Mouse (Mus musculus): ENCODE measurements at regions not wholly inside any gene's neighbourhood (a gene's known extent, or its start where the extent isn't known, plus 50 kb on each side); places are given as distances from the start of the nearest gene placed in this dataset.

- DNase-seq (ENCODE audit: low spot score): no peak
- Histone ChIP-seq H3K36me3 (ENCODE audit: control insufficient read depth, insufficient read depth, low read length) (no peaks in the 10 kb centered on the region), H3K9me3 (ENCODE audit: control insufficient read depth, low read length) (no peaks in the 10 kb centered on the region), H3K27ac (ENCODE audit: low read depth, low read length) (no peak overlapping the region), H3K4me1 (replicated peaks; ENCODE audit: control insufficient read depth, insufficient read depth, low read length) (no peaks in the 10 kb centered on the region), H3K27me3 (ENCODE audit: control insufficient read depth, insufficient read depth, low read length) (no peaks in the 10 kb centered on the region), H3K4me2 (replicated peaks; ENCODE audit: low read depth, low read length) (no peak overlapping the region), H3K9ac (ENCODE audit: low read depth, low read length) (no peak overlapping the region), H3K4me3 (ENCODE audit: low read depth, low read length) (no peak overlapping the region)
- WGBS: 74% methylated on average over 5 of the region's 5 CpGs
- ATAC-seq (ENCODE audit: low FRiP score): no peak
Measured at GRCm38 (mm10) chr1:69447276-69447675, 239.8 kb downstream of the Ikzf2 start.

- Histone ChIP-seq H3K27ac (ENCODE audit: low read depth, low read length) (no peak overlapping the region), H3K4me3 (ENCODE audit: low read depth, low read length) (no peak overlapping the region), H3K27me3 (ENCODE audit: control insufficient read depth, insufficient read depth, low read length) (no peaks in the 10 kb centered on the region), H3K4me2 (replicated peaks; ENCODE audit: low read depth, low read length) (no peak overlapping the region), H3K36me3 (ENCODE audit: control insufficient read depth, insufficient read depth, low read length) (no peaks in the 10 kb centered on the region), H3K9ac (ENCODE audit: low read depth, low read length) (no peak overlapping the region), H3K4me1 (replicated peaks; ENCODE audit: control insufficient read depth, insufficient read depth, low read length) (no peaks in the 10 kb centered on the region), H3K9me3 (ENCODE audit: control insufficient read depth, low read length) (no peaks in the 10 kb centered on the region)
- ATAC-seq (ENCODE audit: low FRiP score): no peak
- 71% methylated on average over 4 of the region's 4 CpGs for WGBS
- no peak for DNase-seq (ENCODE audit: low spot score)
Measured at GRCm38 (mm10) chr1:69444722-69445121, 242.3 kb downstream of the Ikzf2 start.

- Histone ChIP-seq H3K4me3 (ENCODE audit: low read depth, low read length) (no peak overlapping the region), H3K36me3 (ENCODE audit: control insufficient read depth, insufficient read depth, low read length) (no peaks in the 10 kb centered on the region), H3K9me3 (ENCODE audit: control insufficient read depth, low read length) (no peaks in the 10 kb centered on the region), H3K27me3 (ENCODE audit: control insufficient read depth, insufficient read depth, low read length) (no peaks in the 10 kb centered on the region), H3K4me1 (replicated peaks; ENCODE audit: control insufficient read depth, insufficient read depth, low read length) (no peaks in the 10 kb centered on the region), H3K4me2 (replicated peaks; ENCODE audit: low read depth, low read length) (no peak overlapping the region), H3K9ac (ENCODE audit: low read depth, low read length) (no peak overlapping the region), H3K27ac (ENCODE audit: low read depth, low read length) (no peak overlapping the region)
- WGBS: 68% methylated on average over 7 of the region's 7 CpGs
- DNase-seq (ENCODE audit: low spot score): no peak
- ATAC-seq (ENCODE audit: low FRiP score): no peak
Measured at GRCm38 (mm10) chr1:69443466-69443865, 243.6 kb downstream of the Ikzf2 start.

- no peak overlapping the region for H3K27ac ChIP-seq (ENCODE audit: low read depth, low read length)
- ATAC-seq (ENCODE audit: low FRiP score) (no peak), DNase-seq (ENCODE audit: low spot score) (no peak)
- H3K4me1 ChIP-seq (replicated peaks; ENCODE audit: control insufficient read depth, insufficient read depth, low read length): no peaks in the 10 kb centered on the region
- H3K36me3 ChIP-seq (ENCODE audit: control insufficient read depth, insufficient read depth, low read length): no peaks in the 10 kb centered on the region
- WGBS: 92% methylated on average over 14 of the region's 14 CpGs
- no peak overlapping the region for H3K9ac ChIP-seq (ENCODE audit: low read depth, low read length)
- no peaks in the 10 kb centered on the region for H3K9me3 ChIP-seq (ENCODE audit: control insufficient read depth, low read length)
- H3K27me3 ChIP-seq (ENCODE audit: control insufficient read depth, insufficient read depth, low read length): no peaks in the 10 kb centered on the region
- no peak overlapping the region for H3K4me2 ChIP-seq (replicated peaks; ENCODE audit: low read depth, low read length)
- H3K4me3 ChIP-seq (ENCODE audit: low read depth, low read length): no peak overlapping the region
Measured at GRCm38 (mm10) chr1:69440564-69441334, 246.3 kb downstream of the Ikzf2 start.

- no peak for ATAC-seq (ENCODE audit: low FRiP score)
- WGBS: 92% methylated on average over 8 of the region's 8 CpGs
- Histone ChIP-seq H3K4me3 (ENCODE audit: low read depth, low read length) (no peak overlapping the region), H3K4me1 (replicated peaks; ENCODE audit: control insufficient read depth, insufficient read depth, low read length) (no peaks in the 10 kb centered on the region), H3K36me3 (ENCODE audit: control insufficient read depth, insufficient read depth, low read length) (no peaks in the 10 kb centered on the region), H3K4me2 (replicated peaks; ENCODE audit: low read depth, low read length) (no peak overlapping the region), H3K27me3 (ENCODE audit: control insufficient read depth, insufficient read depth, low read length) (no peaks in the 10 kb centered on the region), H3K9ac (ENCODE audit: low read depth, low read length) (no peak overlapping the region), H3K9me3 (ENCODE audit: control insufficient read depth, low read length) (no peaks in the 10 kb centered on the region), H3K27ac (ENCODE audit: low read depth, low read length) (no peak overlapping the region)
- no peak for DNase-seq (ENCODE audit: low spot score)
Measured at GRCm38 (mm10) chr1:69437042-69437441, 250.0 kb downstream of the Ikzf2 start.

GRCm38 (mm10) chr1:69433655-69434357 is 253.2 kb downstream of the Ikzf2 start:
- DNase-seq (ENCODE audit: low spot score) (no peak), ATAC-seq (ENCODE audit: low FRiP score) (no peak)
- H3K9ac ChIP-seq (ENCODE audit: low read depth, low read length): no peak overlapping the region
- H3K27me3 ChIP-seq (ENCODE audit: control insufficient read depth, insufficient read depth, low read length): no peaks in the 10 kb centered on the region
- no peak overlapping the region for H3K4me2 ChIP-seq (replicated peaks; ENCODE audit: low read depth, low read length)
- no peaks in the 10 kb centered on the region for H3K9me3 ChIP-seq (ENCODE audit: control insufficient read depth, low read length)
- H3K4me3 ChIP-seq (ENCODE audit: low read depth, low read length): no peak overlapping the region
- H3K27ac ChIP-seq (ENCODE audit: low read depth, low read length): no peak overlapping the region
- 65% methylated on average over 8 of the region's 8 CpGs for WGBS
- H3K4me1 ChIP-seq (replicated peaks; ENCODE audit: control insufficient read depth, insufficient read depth, low read length): no peaks in the 10 kb centered on the region
- H3K36me3 ChIP-seq (ENCODE audit: control insufficient read depth, insufficient read depth, low read length): no peaks in the 10 kb centered on the region

- DNase-seq (ENCODE audit: low spot score) (no peak), ATAC-seq (ENCODE audit: low FRiP score) (no peak)
- no peak overlapping the region for H3K27ac ChIP-seq (ENCODE audit: low read depth, low read length)
- H3K4me1 ChIP-seq (replicated peaks; ENCODE audit: control insufficient read depth, insufficient read depth, low read length): no peaks in the 10 kb centered on the region
- H3K9ac ChIP-seq (ENCODE audit: low read depth, low read length): no peak overlapping the region
- H3K9me3 ChIP-seq (ENCODE audit: control insufficient read depth, low read length): no peaks in the 10 kb centered on the region
- no peaks in the 10 kb centered on the region for H3K27me3 ChIP-seq (ENCODE audit: control insufficient read depth, insufficient read depth, low read length)
- no peak overlapping the region for H3K4me3 ChIP-seq (ENCODE audit: low read depth, low read length)
- WGBS: 65% methylated on average over 8 of the region's 8 CpGs
- no peaks in the 10 kb centered on the region for H3K36me3 ChIP-seq (ENCODE audit: control insufficient read depth, insufficient read depth, low read length)
- H3K4me2 ChIP-seq (replicated peaks; ENCODE audit: low read depth, low read length): no peak overlapping the region
Measured at GRCm38 (mm10) chr1:69430683-69431407, 256.2 kb downstream of the Ikzf2 start.

- no peak overlapping the region for H3K4me2 ChIP-seq (replicated peaks; ENCODE audit: low read depth, low read length)
- H3K27ac ChIP-seq (ENCODE audit: low read depth, low read length): no peak overlapping the region
- H3K9me3 ChIP-seq (ENCODE audit: control insufficient read depth, low read length): no peaks in the 10 kb centered on the region
- H3K27me3 ChIP-seq (ENCODE audit: control insufficient read depth, insufficient read depth, low read length): no peaks in the 10 kb centered on the region
- no peak overlapping the region for H3K4me3 ChIP-seq (ENCODE audit: low read depth, low read length)
- ATAC-seq (ENCODE audit: low FRiP score) (no peak), DNase-seq (ENCODE audit: low spot score) (no peak)
- no peak overlapping the region for H3K9ac ChIP-seq (ENCODE audit: low read depth, low read length)
- H3K36me3 ChIP-seq (ENCODE audit: control insufficient read depth, insufficient read depth, low read length): no peaks in the 10 kb centered on the region
- WGBS: 69% methylated on average over 5 of the region's 5 CpGs
- H3K4me1 ChIP-seq (replicated peaks; ENCODE audit: control insufficient read depth, insufficient read depth, low read length): no peaks in the 10 kb centered on the region
Measured at GRCm38 (mm10) chr1:69429632-69430031, 257.4 kb downstream of the Ikzf2 start.

All from hindbrain, embryonic 11.5 days (tissue).